Mouse (Mus musculus) hindbrain, embryonic 14.5 days (tissue): ENCODE measurements at regions not wholly inside any gene's neighbourhood (a gene's known extent, or its start where the extent isn't known, plus 50 kb on each side); places are given as distances from the start of the nearest gene placed in this dataset.
"Not testable (repeated sequence)": the region's sequence is repeated elsewhere in the genome, so short reads cannot be mapped to it uniquely, and the experiment has no call there.

ENCODE experiments used
- ATAC-seq: fragments of 200-750 bp; cut with Nextera tagmentation; 2 replicates; pipeline ENCODE4 v1.8.0; 2017; ENCODE audit warnings: moderate number of reproducible peaks, mild to moderate bottlenecking, moderate TSS enrichment, moderate library complexity; ENCODE audit not compliant: low FRiP score
- DNase-seq: peaks from one replicate; pipeline ENCODE4 v3.0.0-alpha.2; 2015; ENCODE audit warnings: low spot score
- H3K27ac ChIP-seq: fragments of 300-500 bp; sonication (generic); 2 replicates; pipeline ENCODE4 v1.5.1; 2014; ENCODE audit warnings: mild to moderate bottlenecking, moderate library complexity
- H3K27me3 ChIP-seq: fragments of 300-500 bp; sonication (generic); 2 replicates; pipeline ENCODE4 v1.6.1; 2014; ENCODE audit warnings: mild to moderate bottlenecking, low read length, mixed read lengths; ENCODE audit not compliant: control insufficient read depth, insufficient read depth
- H3K36me3 ChIP-seq: fragments of 300-500 bp; sonication (generic); replicated peaks from 2 replicates; pipeline ENCODE4 v1.6.1; 2014; ENCODE audit not compliant: control insufficient read depth, insufficient read depth
- H3K4me1 ChIP-seq: fragments of 300-500 bp; sonication (generic); replicated peaks from 2 replicates; pipeline ENCODE4 v1.6.1; 2014; ENCODE audit warnings: antibody characterized with exemption, low read length, mixed read lengths; ENCODE audit not compliant: control insufficient read depth, insufficient read depth
- H3K4me2 ChIP-seq: fragments of 300-500 bp; sonication (generic); replicated peaks from 2 replicates; pipeline ENCODE4 v1.6.1; 2014; ENCODE audit warnings: mild to moderate bottlenecking, moderate library complexity
- H3K4me3 ChIP-seq: fragments of 300-500 bp; sonication (generic); replicated peaks from 2 replicates; pipeline ENCODE4 v1.5.1; 2014; ENCODE audit warnings: mild to moderate bottlenecking, low read length
- H3K9ac ChIP-seq: fragments of 300-500 bp; sonication (generic); 2 replicates; pipeline ENCODE4 v1.6.1; 2014
- H3K9me3 ChIP-seq: fragments of 300-500 bp; sonication (generic); 2 replicates; pipeline ENCODE4 v1.6.1; 2016; ENCODE audit warnings: low read length; ENCODE audit not compliant: control insufficient read depth
- WGBS: fragments of 180-500 bp; shearing (Covaris S2); extraction: QIAGEN DNeasy Blood & Tissue Kit; methylation state at CpG from one replicate; pipeline ENCODE4 v1.1.7; 2014; 5-methylcytosine and 5-hydroxymethylcytosine counted together

GRCm38 (mm10) chr7:29639591-29639990, 87.2 kb downstream of the Catsperg2 start:
- H3K9ac ChIP-seq, H3K27ac ChIP-seq, H3K4me3 ChIP-seq, H3K36me3 ChIP-seq, H3K27me3 ChIP-seq, ATAC-seq, H3K4me2 ChIP-seq, DNase-seq, H3K4me1 ChIP-seq: not testable (repeated sequence)
- 78% methylated on average over 5 of the region's 5 CpGs for WGBS
- H3K9me3 ChIP-seq = peaks cover 11% of the 10 kb centered on the region

DNA sequence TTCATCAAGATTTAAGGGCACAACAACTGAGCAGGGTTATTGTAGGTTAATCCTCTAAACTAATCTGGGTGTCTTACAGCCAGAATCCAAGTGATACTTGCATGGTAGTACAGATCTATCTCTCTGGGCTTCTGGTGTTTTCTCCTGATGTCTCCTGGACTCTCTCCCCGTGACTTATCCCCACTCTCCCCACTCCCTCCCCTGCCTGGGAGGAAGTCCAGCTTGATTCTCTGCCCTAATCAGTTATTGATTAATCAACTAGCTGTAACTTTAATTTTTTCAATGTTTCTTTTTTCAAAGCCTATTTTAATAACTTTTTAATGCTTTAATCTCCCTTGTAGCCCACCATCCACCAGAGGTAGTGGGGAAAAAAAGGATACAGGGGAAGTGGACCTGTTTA, 83.9 kb upstream of the Sipa1l3 start:
- H3K27ac ChIP-seq = no peak overlapping the region
- DNase-seq = no peak
- H3K9ac ChIP-seq = no peak overlapping the region
- no peak overlapping the region for H3K4me3 ChIP-seq
- no peak for ATAC-seq
- no peaks in the 10 kb centered on the region for H3K4me1 ChIP-seq
- no peak overlapping the region for H3K4me2 ChIP-seq
- H3K9me3 ChIP-seq = no peaks in the 10 kb centered on the region
- no peaks in the 10 kb centered on the region for H3K27me3 ChIP-seq
- no peaks in the 10 kb centered on the region for H3K36me3 ChIP-seq
- WGBS = 61% methylated on average over 1 of the region's 1 CpGs

GRCm38 (mm10) chr7:29601337-29601736, 82.9 kb upstream of the Sipa1l3 start:
- no peak for ATAC-seq
- 79% methylated on average over 6 of the region's 6 CpGs for WGBS

DNA sequence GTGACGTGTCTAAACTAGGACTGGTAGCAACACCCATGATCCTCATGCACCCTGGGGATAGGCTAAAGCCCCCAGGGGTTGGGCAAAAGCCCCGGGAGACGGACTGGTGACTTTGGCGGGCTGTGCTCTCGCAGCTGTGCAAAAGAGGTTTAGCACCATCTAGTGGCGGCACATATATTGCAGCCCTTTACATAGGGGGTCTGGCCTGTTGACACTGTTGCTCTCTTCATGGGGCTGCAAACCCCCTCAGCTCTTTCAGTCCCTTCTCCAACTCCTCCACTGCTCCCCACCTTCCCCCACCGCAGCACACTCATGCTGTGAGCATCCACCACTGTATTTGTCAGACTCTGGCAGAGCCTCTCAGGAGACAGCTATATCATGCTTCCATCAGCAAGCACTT, 78.8 kb upstream of the Sipa1l3 start:
- not testable (repeated sequence) for ATAC-seq, H3K4me3 ChIP-seq, H3K4me1 ChIP-seq, H3K27me3 ChIP-seq, H3K36me3 ChIP-seq, H3K4me2 ChIP-seq, H3K9me3 ChIP-seq, H3K9ac ChIP-seq, H3K27ac ChIP-seq
- DNase-seq = peak; percentile 45
- WGBS = 29% methylated on average over 7 of the region's 7 CpGs

More at GRCm38 (mm10) chr7:29601337-29601736, 82.9 kb upstream of the Sipa1l3 start:
- Histone ChIP-seq H3K27ac (no peak overlapping the region), H3K27me3 (no peaks in the 10 kb centered on the region), H3K9ac (no peak overlapping the region), H3K9me3 (no peaks in the 10 kb centered on the region), H3K36me3 (no peaks in the 10 kb centered on the region), H3K4me2 (no peak overlapping the region), H3K4me3 (no peak overlapping the region), H3K4me1 (no peaks in the 10 kb centered on the region)
- DNase-seq = no peak

- no peak for ATAC-seq
- Histone ChIP-seq H3K4me2 (no peak overlapping the region), H3K36me3 (no peaks in the 10 kb centered on the region), H3K27me3 (no peaks in the 10 kb centered on the region), H3K4me3 (no peak overlapping the region), H3K9me3 (no peaks in the 10 kb centered on the region), H3K27ac (no peak overlapping the region), H3K9ac (no peak overlapping the region), H3K4me1 (no peaks in the 10 kb centered on the region)
- 81% methylated on average over 5 of the region's 5 CpGs for WGBS
- DNase-seq = no peak
Observed at GRCm38 (mm10) chr7:29578128-29578527, 59.7 kb upstream of the Sipa1l3 start.

GRCm38 (mm10) chr7:29575606-29576005, 57.2 kb upstream of the Sipa1l3 start:
- 57% methylated on average over 1 of the region's 1 CpGs for WGBS

More at GRCm38 (mm10) chr7:29575606-29576005, 57.2 kb upstream of the Sipa1l3 start:
- Histone ChIP-seq H3K9ac (no peak overlapping the region), H3K4me2 (no peak overlapping the region), H3K27ac (no peak overlapping the region), H3K36me3 (no peaks in the 10 kb centered on the region), H3K9me3 (no peaks in the 10 kb centered on the region), H3K4me1 (no peaks in the 10 kb centered on the region), H3K4me3 (no peak overlapping the region), H3K27me3 (no peaks in the 10 kb centered on the region)
- no peak for ATAC-seq
- no peak for DNase-seq
